Mouse (Mus musculus) spleen, postnatal 14 days (tissue): ENCODE measurements at regions not wholly inside any gene's neighbourhood (a gene's known extent, or its start where the extent isn't known, plus 50 kb on each side); places are given as distances from the start of the nearest gene placed in this dataset.
"Not testable (repeated sequence)": the region's sequence is repeated elsewhere in the genome, so short reads cannot be mapped to it uniquely, and the experiment has no call there.

Experiments
- DNase-seq, 2 experiments: peaks; one replicate each; pipeline ENCODE4 v3.0.0; 2021 to 2022; ENCODE audit warnings: low spot score in 2 of 2

DNA sequence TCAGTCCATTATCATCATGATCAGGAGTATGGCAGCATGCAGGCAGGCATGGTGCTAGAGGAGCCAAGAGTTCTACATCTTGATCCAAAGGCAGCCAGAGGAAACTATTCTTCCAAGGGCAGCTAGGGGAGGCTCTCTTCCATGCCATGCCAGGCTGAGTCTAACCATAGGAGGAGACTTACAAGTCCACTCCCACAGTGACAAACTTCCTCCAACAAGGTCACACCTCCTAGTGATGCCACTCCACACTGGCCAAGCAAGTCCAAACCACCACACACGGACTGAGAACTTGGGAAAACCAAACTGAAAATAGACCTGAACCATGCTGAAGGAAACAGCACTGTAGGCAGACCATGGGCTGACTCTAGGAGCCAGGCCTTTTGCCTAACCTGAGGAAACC is 197.4 kb downstream of the Prex1 start:
- DNase-seq: no peak

DNA sequence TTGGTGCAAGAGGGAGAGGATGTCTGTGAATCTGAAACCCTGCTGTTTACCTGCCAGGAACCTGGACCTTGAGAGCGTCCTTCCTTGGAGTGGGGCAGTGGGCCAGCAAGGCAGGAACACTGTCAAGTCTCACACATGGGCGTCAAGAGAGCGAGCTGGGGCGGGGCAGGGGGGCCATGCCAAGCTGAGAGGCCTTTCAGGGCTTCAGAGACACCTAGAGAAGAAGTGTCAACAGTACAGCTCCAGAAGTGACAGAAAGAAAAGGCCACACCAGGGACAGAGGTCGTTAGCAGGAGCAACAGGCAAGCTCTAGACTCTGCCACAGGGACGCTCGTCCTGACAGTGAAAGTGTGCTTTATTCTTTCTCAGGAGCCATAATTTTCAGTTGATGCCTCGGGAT is 199.0 kb downstream of the Prex1 start:
- DNase-seq: no peak

DNA sequence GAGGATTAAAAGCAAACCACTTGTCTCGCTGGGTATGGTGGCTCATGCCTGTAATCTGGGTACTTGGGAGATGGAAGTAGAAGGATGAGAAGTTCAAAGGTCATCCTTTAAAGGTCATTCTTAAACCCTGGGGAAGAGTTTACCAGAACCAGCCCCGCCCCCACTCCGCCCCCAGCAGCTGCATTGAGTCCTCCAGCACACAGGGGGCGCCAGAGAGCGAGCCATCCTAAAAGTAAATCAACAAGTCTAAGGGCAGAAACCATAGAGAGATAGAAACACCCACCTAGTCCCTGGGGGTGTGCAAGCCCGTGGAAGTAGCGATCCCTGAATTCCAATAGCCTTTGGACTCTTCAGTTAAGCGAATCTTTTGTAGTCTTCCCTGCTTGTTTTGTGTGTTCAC is 201.1 kb downstream of the Prex1 start:
- peak in 1 of 2 experiments; percentile 14 for DNase-seq

DNA sequence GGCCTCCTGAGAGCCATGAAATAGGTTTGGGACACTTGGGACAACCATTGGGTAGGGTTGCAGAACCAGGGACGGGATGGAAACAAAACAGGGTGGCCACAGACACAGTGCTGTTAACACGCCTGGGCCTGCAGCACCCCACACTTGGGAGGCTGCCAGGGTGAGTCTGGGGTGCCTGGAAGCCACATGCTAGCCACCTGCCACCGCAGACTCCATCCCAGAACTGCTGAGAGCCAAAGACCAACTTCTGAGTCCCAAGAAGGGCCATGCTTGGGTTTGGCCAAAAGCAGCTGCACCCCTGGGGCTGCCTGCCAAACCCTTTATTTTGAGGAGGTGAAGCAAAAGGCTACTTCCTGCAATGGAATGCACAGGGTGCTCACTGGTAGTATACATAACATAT is 202.2 kb downstream of the Prex1 start:
- DNase-seq: not testable (repeated sequence)

DNA sequence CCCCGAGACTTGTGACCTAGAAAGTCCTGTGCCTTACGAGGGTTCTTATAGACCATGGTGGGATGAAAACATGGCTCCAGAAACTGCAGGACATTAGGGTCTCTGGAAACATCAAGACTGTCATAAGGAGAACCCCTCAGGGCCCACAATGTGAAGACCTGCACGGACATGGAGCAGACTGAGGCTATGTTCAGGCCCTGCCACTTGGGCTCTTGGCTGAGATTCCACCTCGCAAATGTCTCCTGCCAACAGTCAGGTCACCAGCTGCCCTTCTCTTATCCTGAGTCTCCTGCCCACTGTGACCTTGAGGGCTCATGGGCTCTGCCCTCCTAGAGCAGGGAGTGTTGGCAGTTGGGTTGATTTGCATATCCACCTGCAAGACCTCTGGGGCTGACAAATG is 202.9 kb downstream of the Prex1 start:
- no peak for DNase-seq

DNA sequence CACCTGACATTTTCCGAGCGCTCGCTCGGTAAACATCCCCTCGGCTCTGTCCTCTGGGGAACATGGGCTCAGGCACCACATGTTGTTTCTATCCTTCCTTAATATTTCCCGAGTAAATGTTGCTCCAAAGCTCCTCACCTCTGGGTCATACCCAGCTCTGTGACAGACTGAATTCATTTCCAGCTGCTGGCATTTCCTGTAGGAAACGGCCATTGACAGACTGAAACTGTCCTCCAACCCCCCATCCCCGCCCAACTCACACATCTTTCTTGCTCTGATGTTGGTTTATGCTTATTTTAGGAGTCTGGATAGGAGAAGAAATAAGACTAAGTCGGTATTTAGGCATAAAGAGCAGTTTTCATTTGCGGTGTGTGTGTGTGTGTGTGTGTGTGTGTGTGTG is 204.0 kb downstream of the Prex1 start:
- no peak for DNase-seq

DNA sequence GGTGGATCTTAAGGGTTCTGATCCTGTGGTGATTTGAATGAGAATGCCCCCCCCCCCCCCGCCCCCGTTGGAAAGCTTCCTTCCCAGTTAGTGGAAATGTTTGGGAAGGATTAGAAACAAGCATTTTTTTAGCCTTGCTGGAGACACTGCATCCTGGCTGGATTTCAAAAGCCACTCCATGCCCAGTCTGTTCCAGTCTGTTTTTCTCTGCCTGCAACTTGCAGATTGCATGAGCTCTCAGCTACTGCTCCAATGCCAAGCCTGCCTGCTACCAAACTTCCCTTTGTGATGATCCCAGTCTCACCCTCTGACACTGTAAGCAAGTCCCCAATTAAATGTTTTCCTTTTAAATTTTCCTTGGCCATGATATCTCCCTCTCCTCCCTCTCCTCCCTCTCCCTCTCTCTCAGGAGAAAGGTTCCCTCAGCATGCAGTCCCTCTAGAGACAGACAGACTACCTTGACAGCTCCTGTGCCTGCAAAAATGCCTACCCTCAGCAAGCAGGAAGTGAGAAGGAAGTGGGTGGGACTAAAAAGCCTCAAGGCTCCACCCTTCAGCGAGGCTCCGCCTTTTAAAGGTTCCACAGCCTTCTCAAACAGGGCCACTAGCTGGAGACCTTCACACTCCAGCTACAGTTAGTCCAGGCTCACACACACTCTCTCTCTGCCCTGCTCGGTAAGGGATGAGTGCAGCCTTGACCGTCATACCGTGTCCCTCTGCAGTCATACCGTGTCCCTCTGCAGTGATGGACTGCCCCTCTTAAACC is 204.8 kb downstream of the Prex1 start:
- DNase-seq: no peak

DNA sequence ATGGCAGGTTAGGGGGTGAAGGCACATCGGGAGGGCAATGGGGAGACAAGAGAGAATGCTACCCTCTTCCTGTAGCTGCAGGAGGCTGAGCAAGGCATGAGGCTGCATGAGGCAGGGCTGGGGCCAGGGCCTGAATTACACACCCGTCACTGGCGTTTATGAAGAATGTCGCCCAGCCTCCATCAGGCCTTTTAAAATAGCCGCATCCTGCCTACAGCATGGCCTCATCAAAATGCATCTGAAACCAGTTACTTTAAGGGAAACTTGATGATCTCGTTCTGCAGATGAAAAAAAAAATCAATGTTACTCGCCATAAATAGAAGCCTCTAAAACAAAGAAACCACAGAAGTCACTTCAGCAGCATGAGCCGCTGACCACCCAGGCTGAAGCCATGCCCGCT is 208.3 kb downstream of the Prex1 start:
- DNase-seq: no peak

DNA sequence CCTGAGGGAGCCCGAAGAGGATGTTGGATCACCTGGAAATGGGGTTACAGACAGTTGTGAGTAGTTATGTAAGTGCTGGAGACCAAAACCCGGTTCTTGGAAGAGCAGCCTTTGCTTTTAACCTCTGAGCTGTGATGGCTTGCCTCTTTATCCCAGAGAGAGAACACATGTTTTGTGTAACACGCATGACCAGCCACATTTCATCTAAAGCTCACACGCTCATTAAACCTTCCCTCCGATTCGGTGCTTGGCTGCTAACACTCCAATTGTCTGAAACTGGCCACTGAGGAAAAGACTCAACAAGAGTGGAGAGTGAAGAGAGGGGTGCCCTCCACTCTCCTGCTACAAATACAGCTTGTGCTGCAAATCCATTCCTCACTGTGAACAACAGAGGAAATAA is 210.0 kb downstream of the Prex1 start:
- DNase-seq: no peak

DNA sequence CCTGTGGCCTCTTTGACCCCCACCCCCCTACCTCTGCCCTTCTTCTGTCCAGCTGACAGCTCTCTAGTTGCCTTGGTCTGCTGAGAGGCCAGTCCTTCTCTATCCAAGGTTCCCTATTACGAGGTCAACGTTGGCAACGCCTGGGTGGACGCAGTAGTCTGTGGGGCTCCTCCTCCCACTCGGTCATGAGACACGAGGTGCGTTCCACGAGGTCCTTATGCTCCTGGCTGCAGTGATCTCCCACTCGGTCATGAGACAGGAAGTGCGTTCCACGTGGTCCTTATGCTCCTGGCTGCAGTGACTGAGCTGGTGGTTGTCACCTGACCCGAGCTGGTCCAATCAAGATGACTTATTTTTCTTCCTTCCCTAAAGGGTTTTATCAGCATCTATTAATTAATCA is 220.7 kb downstream of the Prex1 start:
- DNase-seq: no peak

DNA sequence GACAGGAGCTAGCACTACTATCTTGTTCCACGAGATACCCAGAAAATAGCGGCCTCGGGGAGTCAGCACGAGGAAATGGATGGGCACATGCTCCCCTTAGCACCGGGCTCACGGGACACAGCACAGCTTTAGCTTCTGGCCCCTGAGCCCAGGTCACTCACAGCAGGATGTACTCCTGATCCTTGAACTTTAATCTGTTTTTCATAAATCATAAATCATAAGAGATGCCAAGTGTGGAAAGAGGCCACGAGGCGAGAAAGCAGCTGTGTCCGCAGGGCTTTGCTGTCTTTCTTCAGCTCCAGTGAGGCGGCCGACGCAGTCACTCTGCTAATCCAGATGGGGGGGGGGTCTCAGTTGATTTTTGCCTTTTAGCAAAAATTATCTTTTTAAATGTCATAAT is 221.2 kb downstream of the Prex1 start:
- DNase-seq: no peak

DNA sequence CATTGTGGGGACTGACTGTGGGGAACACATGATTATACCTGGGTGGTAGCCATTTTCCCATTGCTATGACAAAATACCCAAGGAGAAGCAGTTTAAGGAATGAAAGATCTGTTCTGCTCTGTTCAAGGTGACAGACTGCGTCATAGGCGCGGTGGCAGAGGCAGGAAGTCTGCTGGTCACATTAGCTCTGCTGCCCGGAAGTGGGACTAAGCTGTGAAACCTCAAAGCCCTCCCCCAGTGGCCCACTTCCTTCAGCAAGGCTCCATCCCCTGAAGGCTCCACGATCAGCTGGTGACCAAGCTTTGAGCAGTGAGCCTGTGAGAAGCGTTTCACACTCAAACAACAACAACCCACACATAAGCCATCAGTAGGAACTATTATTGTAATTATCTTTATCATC is 221.8 kb downstream of the Prex1 start:
- DNase-seq: no peak

DNA sequence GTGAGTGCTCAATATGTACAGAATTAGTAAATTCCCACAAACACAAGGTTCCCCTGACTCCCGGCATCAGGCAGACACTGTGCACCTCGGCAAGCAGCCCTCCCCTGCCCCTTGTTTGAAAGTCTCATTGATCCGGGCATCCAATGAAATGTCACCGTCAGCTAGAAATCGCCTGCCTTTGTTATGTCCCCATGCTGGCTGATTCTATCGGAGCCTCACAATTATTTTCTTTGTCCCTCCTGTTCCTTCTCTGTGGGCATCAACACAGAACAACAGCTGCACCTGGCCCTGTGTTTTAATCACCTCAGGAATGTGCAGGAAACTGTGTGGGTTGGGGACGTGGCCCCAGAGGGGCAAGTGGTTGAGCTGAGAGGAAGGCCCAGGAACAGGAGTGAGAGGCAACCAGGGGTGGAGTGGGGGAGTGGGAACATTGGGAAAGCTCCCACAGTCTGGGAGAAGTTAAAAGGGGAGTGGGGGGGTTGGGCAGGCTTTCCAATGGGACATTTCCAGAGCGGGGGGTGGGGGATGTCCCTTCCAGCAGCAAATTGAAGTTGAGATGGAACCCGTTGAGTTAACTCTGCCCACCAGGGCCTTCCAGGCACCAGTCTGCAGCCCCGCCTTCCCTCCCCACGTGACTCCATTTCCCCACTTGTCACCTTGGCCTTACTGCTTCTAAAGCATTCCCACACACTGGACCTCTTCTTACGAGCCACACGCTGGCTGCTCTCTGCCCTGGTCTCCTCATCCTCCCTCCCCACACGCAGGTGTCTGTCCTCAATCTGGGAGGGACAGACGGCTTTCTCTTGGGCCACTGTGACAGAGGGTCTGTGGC is 224.4 kb downstream of the Prex1 start:
- no peak for DNase-seq

DNA sequence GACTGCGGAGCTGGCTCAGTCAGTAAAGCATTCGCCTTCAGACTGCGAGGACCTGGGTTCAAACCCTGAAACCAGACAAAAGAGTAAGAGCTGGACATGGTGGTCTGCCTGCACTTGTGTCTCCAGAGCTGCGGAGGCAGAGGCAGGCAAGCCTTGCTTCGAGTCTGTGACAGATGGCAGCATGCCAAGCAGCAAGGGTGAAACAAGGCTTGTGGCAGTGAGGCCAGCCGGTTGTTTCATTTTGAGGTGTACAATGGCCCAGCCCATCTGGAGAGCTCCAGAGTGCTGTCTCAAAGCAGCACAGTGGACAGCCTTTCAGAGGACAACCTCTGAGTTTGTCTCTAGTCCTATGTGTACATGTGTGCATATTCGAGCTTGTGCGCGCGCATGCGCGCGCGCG is 225.9 kb downstream of the Prex1 start:
- DNase-seq: no peak

DNA sequence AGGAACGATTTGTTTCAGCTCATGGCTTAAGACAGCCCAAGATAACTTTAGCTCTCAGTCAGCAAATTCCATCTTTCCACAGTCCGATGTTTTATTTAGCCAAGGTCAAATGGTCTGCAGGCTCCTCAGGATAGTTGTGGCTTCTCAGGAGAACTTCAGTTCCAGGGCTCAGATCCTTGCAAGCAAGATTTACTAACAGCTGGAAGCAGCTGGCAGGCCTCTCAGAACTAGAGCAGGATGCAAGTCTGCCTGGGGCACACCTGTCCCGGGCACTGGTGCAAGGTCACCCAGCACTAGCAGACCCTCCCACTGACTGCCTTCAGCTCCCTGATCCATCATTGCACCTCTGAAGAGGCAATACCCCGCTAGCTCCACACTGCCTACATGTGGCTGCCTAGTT is 227.8 kb downstream of the Prex1 start:
- DNase-seq: no peak

DNA sequence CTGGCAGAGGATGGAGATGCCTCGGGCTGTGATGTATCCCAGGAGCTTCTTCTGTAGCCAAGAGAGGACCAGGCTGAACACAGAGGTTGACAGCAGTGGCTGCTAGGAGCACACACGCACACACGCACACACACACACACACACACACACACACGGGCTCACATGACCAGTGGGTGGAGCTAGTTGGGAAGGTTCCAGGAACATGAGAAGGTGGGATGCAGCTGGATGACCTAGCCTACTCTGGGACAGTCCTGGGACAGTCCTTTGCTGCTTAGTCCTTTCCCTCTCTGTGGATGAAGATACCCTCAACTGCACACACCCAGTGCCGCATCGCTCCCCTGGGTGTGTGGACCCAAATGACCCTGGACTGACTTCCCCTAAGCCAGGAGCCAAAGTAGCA is 228.3 kb downstream of the Prex1 start:
- DNase-seq: no peak

DNA sequence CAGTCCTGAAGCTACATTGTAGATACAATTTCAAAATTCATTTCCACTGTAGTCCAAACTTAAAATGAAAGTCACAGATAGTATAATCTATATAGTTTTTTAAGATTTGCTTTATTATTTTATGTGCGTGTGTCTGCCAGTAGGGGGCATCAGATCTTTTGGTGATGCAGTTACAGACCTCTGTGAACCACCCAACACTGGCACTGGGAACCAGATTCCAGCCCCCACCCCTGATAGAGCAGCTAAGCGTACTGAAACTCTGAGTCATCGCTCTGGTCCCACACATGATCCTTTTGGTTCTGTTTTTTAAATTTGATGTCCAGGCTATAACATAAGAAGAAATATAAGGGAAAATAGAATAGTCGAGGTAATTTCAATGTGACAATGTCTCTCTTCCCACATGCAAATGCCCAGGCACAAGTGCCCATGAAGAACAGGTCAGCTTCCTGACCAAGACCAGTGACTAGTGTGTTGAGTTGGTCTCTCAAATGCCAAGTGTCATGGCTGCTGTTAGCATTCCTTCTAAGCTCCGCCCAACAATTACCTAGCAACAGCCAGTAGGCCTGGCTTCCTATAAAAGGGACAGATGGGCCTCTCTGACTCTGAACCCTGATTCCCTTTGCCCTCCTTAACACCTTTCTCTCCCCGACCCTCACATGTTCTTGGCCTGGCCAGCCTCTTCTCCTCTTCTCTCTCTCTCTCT is 229.9 kb downstream of the Prex1 start:
- DNase-seq: no peak

DNA sequence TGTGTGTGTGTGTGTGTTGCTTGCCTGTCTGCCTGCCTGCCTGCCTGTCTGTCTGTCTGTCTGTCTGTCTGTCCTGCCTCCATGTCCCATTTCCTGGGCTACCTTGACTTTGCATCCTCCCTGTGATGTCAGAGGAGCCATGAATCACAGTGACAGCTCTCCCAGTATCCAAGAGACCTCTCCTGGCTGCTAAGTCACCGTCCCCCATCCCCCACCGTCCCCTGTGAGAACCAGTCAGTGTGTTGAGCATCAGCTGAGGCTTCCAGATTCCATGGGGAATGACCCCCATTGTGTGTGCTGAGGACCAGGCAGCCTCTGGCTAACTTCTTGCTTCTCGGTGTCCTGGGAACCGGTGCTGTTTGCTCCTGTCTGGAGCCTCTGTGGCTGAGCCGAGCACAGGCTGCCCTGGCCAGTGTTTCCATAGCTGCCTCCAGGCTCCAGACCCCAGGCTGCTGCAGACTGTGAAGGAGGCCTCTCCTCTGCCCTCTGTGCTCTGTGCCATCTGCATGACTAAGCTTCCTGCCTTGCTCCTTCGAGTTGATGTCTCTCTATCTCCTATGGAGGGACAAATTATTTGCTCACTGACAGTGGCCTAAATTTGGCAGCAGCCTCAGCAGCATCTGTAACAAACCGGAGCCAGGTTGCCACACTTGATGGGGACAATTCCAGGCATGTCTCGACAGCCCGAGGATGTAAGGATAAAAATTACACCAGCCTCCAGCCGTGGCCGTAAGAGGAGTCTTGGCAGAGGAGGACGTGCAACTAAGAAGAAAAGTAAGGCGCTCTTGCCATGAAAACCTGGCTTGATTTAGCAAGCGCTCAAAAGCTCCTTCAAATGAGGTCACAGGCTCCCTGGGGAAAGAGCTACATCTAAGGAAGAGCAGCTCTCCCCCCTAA is 230.7 kb downstream of the Prex1 start:
- no peak for DNase-seq

DNA sequence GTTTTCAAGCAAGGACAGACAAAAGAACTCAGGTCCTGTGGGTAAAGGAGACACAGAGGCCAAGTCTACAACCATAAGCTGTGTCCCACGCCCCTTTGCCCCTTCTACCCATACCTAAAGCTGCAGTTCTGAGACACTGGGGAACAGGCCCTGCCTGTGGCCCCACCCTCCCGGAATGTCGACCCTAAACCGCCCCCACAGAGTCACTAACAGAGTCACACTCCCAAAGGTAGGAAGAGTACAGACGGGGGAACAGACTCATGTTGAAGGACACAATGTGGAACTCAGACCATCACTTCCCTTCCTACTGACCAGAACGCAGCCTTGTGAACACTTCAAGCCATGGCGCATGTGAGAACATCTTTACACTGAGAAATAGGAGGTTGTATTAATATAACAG is 231.9 kb downstream of the Prex1 start:
- DNase-seq: no peak

DNA sequence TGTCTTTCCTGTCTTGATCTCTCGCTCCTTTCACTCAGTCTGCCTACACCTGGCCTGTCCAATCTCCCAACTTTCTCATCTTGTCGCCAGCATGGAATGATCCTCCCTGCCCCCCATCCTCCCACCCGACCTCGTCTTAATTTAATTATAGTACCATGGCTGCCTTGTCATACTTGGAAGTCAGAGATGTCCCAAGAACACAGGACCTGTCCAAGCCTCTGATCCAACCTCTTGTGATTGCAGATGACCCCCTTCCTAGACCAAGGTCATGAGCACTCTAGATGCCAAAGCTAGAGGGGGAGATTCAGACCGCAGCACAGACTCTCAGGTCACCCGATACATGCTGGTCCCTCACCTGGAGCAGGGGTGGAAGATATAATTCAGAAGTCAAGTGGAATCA is 232.3 kb downstream of the Prex1 start:
- DNase-seq: no peak

DNA sequence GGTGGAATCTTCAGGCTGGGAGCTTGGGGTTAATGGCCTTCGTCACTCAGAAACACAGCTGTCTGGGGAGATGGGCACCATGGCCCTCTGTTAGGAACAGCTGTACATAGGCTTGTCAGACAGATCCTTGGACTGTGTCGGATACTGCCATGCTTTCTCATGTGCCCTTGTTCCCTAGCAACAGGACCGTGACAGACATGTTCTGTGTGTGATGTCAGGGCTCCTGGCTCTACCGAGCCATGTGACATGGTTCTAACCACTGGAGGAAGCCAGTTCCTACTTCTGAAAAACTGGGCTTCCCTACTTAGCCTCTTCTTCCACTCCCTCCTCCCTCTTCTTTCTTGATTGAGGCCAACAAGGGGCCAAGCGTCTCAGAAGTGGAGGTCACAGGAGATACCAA is 232.7 kb downstream of the Prex1 start:
- DNase-seq: no peak

DNA sequence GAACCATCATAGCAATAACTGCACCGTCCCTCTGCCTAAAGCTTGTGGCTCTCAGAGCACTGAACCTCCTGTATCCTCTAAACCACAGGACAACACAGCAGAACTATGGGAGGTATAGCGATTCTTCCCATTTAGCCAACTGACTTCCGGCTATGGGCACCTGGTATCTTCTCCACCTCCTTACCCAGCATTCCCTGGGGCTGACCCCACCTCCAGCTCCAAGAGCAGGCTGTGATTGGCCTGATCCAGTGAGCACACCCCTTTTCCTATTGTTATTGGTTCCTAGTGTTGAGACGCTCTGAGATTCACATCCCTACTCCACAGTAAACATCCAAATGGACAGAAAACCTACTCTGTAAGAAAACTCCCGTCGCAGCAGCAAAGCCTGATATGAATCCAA is 236.7 kb downstream of the Prex1 start:
- DNase-seq: no peak
